Mouse (Mus musculus): ENCODE results near the gene Etl4. TPM values are rescaled to one million over a fixed set of nuclear protein-coding genes. Genes with fewer than 3 reads are reported as not detected.
"Not testable (repeated sequence)": the region's sequence is repeated elsewhere in the genome, so short reads cannot be mapped to it uniquely, and the experiment has no call there.

Gene Etl4
- polyA plus RNA-seq, 1 experiment from 2014 or later: 5.9 TPM

- no peaks in the 10 kb centered on the region for H3K79me2 ChIP-seq (ENCODE audit: inconsistent target)
- H3K4me3 ChIP-seq (ENCODE audit: inconsistent target): no peak overlapping the region
- H3K36me3 ChIP-seq (ENCODE audit: inconsistent target): no peaks in the 10 kb centered on the region
- no peak overlapping the region for H3K27ac ChIP-seq
These were observed 743.5 kb downstream of the Etl4 start for GRCm38 (mm10) chr2:20653116-20653515.

GRCm38 (mm10) chr2:20654058-20654457 is 744.5 kb downstream of the Etl4 start:
- 85% methylated on average over 8 of the region's 8 CpGs for WGBS (ENCODE audit: missing documents)
- Histone ChIP-seq H3K79me2 (ENCODE audit: inconsistent target) (no peaks in the 10 kb centered on the region), H3K27ac (no peak overlapping the region), H3K4me3 (ENCODE audit: inconsistent target) (no peak overlapping the region), H3K36me3 (ENCODE audit: inconsistent target) (no peaks in the 10 kb centered on the region)

- H3K79me2 ChIP-seq (ENCODE audit: inconsistent target): no peaks in the 10 kb centered on the region
These were observed 745.2 kb downstream of the Etl4 start for GRCm38 (mm10) chr2:20654598-20655340.

GRCm38 (mm10) chr2:20655341-20655612 is 745.7 kb downstream of the Etl4 start:
- Histone ChIP-seq H3K36me3 (ENCODE audit: inconsistent target) (no peaks in the 10 kb centered on the region), H3K79me2 (ENCODE audit: inconsistent target) (no peaks in the 10 kb centered on the region), H3K27ac (no peak overlapping the region), H3K4me3 (ENCODE audit: inconsistent target) (no peak overlapping the region)
- 49% methylated on average over 2 of the region's 2 CpGs for WGBS (ENCODE audit: missing documents)

More at GRCm38 (mm10) chr2:20654598-20655340, 745.2 kb downstream of the Etl4 start:
- no peak overlapping the region for H3K27ac ChIP-seq
- no peak overlapping the region for H3K4me3 ChIP-seq (ENCODE audit: inconsistent target)
- WGBS (ENCODE audit: missing documents): 72% methylated on average over 9 of the region's 9 CpGs
- no peaks in the 10 kb centered on the region for H3K36me3 ChIP-seq (ENCODE audit: inconsistent target)

GRCm38 (mm10) chr2:20657856-20658255 is 748.3 kb downstream of the Etl4 start:
- Histone ChIP-seq H3K4me3 (ENCODE audit: inconsistent target) (no peak overlapping the region), H3K36me3 (ENCODE audit: inconsistent target) (no peaks in the 10 kb centered on the region), H3K79me2 (ENCODE audit: inconsistent target) (no peaks in the 10 kb centered on the region), H3K27ac (no peak overlapping the region)
- WGBS (ENCODE audit: missing documents): 75% methylated on average over 3 of the region's 3 CpGs

GRCm38 (mm10) chr2:20661841-20662240 is 752.3 kb downstream of the Etl4 start:
- no peaks in the 10 kb centered on the region for H3K79me2 ChIP-seq (ENCODE audit: inconsistent target)
- H3K4me3 ChIP-seq (ENCODE audit: inconsistent target): no peak overlapping the region
- no peaks in the 10 kb centered on the region for H3K36me3 ChIP-seq (ENCODE audit: inconsistent target)
- WGBS (ENCODE audit: missing documents): 95% methylated on average over 11 of the region's 11 CpGs
- H3K27ac ChIP-seq: no peak overlapping the region

GRCm38 (mm10) chr2:20662696-20663095 is 753.1 kb downstream of the Etl4 start:
- H3K27ac ChIP-seq: no peak overlapping the region
- 90% methylated on average over 3 of the region's 3 CpGs for WGBS (ENCODE audit: missing documents)
- H3K79me2 ChIP-seq (ENCODE audit: inconsistent target): no peaks in the 10 kb centered on the region
- H3K4me3 ChIP-seq (ENCODE audit: inconsistent target): no peak overlapping the region
- H3K36me3 ChIP-seq (ENCODE audit: inconsistent target): no peaks in the 10 kb centered on the region

GRCm38 (mm10) chr2:20665309-20665971 is 755.9 kb downstream of the Etl4 start:
- WGBS (ENCODE audit: missing documents): 54% methylated on average over 4 of the region's 5 CpGs
- Histone ChIP-seq H3K4me3 (ENCODE audit: inconsistent target) (no peak overlapping the region), H3K27ac (no peak overlapping the region), H3K79me2 (ENCODE audit: inconsistent target) (no peaks in the 10 kb centered on the region), H3K36me3 (ENCODE audit: inconsistent target) (no peaks in the 10 kb centered on the region)

- no peaks in the 10 kb centered on the region for H3K79me2 ChIP-seq (ENCODE audit: inconsistent target)
- no peak overlapping the region for H3K4me3 ChIP-seq (ENCODE audit: inconsistent target)
- H3K36me3 ChIP-seq (ENCODE audit: inconsistent target): no peaks in the 10 kb centered on the region
- WGBS (ENCODE audit: missing documents): 50% methylated on average over 2 of the region's 2 CpGs
- H3K27ac ChIP-seq: no peak overlapping the region
These were observed 756.5 kb downstream of the Etl4 start for GRCm38 (mm10) chr2:20666051-20666478.

- H3K27ac ChIP-seq: no peak overlapping the region
- no peaks in the 10 kb centered on the region for H3K36me3 ChIP-seq (ENCODE audit: inconsistent target)
- WGBS (ENCODE audit: missing documents): 96% methylated on average over 3 of the region's 3 CpGs
- H3K4me3 ChIP-seq (ENCODE audit: inconsistent target): no peak overlapping the region
- no peaks in the 10 kb centered on the region for H3K79me2 ChIP-seq (ENCODE audit: inconsistent target)
These were observed 758.3 kb downstream of the Etl4 start for GRCm38 (mm10) chr2:20667876-20668275.

- not testable (repeated sequence) for H3K4me3 ChIP-seq (ENCODE audit: inconsistent target); H3K36me3 ChIP-seq (ENCODE audit: inconsistent target); H3K27ac ChIP-seq; H3K79me2 ChIP-seq (ENCODE audit: inconsistent target)
- WGBS (ENCODE audit: missing documents): 87% methylated on average over 12 of the region's 12 CpGs
These were observed 758.9 kb downstream of the Etl4 start for GRCm38 (mm10) chr2:20668276-20669030.

GRCm38 (mm10) chr2:20669367-20669766 is 759.8 kb downstream of the Etl4 start:
- WGBS (ENCODE audit: missing documents): 82% methylated on average over 4 of the region's 4 CpGs
- Histone ChIP-seq H3K4me3 (ENCODE audit: inconsistent target) (no peak overlapping the region), H3K27ac (no peak overlapping the region)

GRCm38 (mm10) chr2:20671546-20672255 is 762.1 kb downstream of the Etl4 start:
- no peaks in the 10 kb centered on the region for H3K79me2 ChIP-seq (ENCODE audit: inconsistent target)
- no peak overlapping the region for H3K4me3 ChIP-seq (ENCODE audit: inconsistent target)
- no peak overlapping the region for H3K27ac ChIP-seq
- 63% methylated on average over 13 of the region's 13 CpGs for WGBS (ENCODE audit: missing documents)
- no peaks in the 10 kb centered on the region for H3K36me3 ChIP-seq (ENCODE audit: inconsistent target)

More at GRCm38 (mm10) chr2:20669367-20669766, 759.8 kb downstream of the Etl4 start:
- no peaks in the 10 kb centered on the region for H3K36me3 ChIP-seq (ENCODE audit: inconsistent target)
- H3K79me2 ChIP-seq (ENCODE audit: inconsistent target): no peaks in the 10 kb centered on the region

- Histone ChIP-seq H3K27ac (no peak overlapping the region), H3K36me3 (ENCODE audit: inconsistent target) (no peaks in the 10 kb centered on the region), H3K4me3 (ENCODE audit: inconsistent target) (no peak overlapping the region), H3K79me2 (ENCODE audit: inconsistent target) (no peaks in the 10 kb centered on the region)
- 87% methylated on average over 7 of the region's 7 CpGs for WGBS (ENCODE audit: missing documents)
These were observed 762.7 kb downstream of the Etl4 start for GRCm38 (mm10) chr2:20672281-20672680.
